Mouse (Mus musculus) heart, postnatal 0 days (tissue): Measurements from ENCODE around the gene Hoxa6. TPM values are rescaled to one million over a fixed set of nuclear protein-coding genes. Genes with fewer than 3 reads are reported as not detected.

Experiments
- ATAC-seq: fragments of 200-750 bp; cut with Nextera tagmentation; 2 replicates; pipeline ENCODE4 v1.8.0; 2017; ENCODE audit warnings: low read depth, moderate number of reproducible peaks, moderate library complexity; ENCODE audit not compliant: insufficient read depth
- DNase-seq: peaks from one replicate; pipeline ENCODE4 v3.0.0-alpha.2; 2016; ENCODE audit warnings: low spot score
- H3K27ac ChIP-seq: fragments of 300-500 bp; sonication (generic); 2 replicates; pipeline ENCODE4 v1.5.1; 2014; ENCODE audit warnings: low read depth, mild to moderate bottlenecking
- H3K27me3 ChIP-seq: fragments of 300-500 bp; sonication (generic); 2 replicates; pipeline ENCODE4 v1.6.1; 2014; ENCODE audit warnings: low read length, mixed read lengths; ENCODE audit not compliant: control insufficient read depth, insufficient read depth
- H3K36me3 ChIP-seq: fragments of 300-500 bp; sonication (generic); replicated peaks from 2 replicates; pipeline ENCODE4 v1.6.1; 2014; ENCODE audit warnings: low read length, mixed read lengths; ENCODE audit not compliant: control insufficient read depth, insufficient read depth
- H3K4me1 ChIP-seq: fragments of 300-500 bp; sonication (generic); 2 replicates; pipeline ENCODE4 v1.6.1; 2014; ENCODE audit warnings: antibody characterized with exemption; ENCODE audit not compliant: control insufficient read depth, insufficient read depth
- H3K4me2 ChIP-seq: fragments of 300-500 bp; sonication (generic); 2 replicates; pipeline ENCODE4 v1.6.1; 2014; ENCODE audit warnings: low read depth, mild to moderate bottlenecking, low read length, moderate library complexity
- H3K4me3 ChIP-seq: fragments of 300-500 bp; sonication (generic); 2 replicates; pipeline ENCODE4 v1.5.1; 2014; ENCODE audit warnings: low read depth, low read length
- H3K9ac ChIP-seq: fragments of 300-500 bp; sonication (generic); replicated peaks from 2 replicates; pipeline ENCODE4 v1.6.1; 2014; ENCODE audit warnings: low read depth, low read length, mixed read lengths
- H3K9me3 ChIP-seq: fragments of 300-500 bp; sonication (generic); replicated peaks from 2 replicates; pipeline ENCODE4 v1.6.1; 2016; ENCODE audit warnings: low read length; ENCODE audit not compliant: control insufficient read depth
- CTCF ChIP-seq: IDR thresholded peaks from 2 replicates; pipeline ENCODE4 v1.5.1; 2016; ENCODE audit warnings: antibody characterized with exemption, control low read depth, low read depth
- EP300 ChIP-seq: IDR thresholded peaks from 2 replicates; pipeline ENCODE4 v1.6.1; 2016; ENCODE audit warnings: antibody characterized with exemption, low read depth
- WGBS: fragments of 180-500 bp; shearing (Covaris S2); extraction: QIAGEN DNeasy Blood & Tissue Kit; methylation state at CpG from one replicate; pipeline ENCODE4 v1.1.7; 2014; 5-methylcytosine and 5-hydroxymethylcytosine counted together
- polyA plus RNA-seq: library from polyadenylated mRNA; unstranded; fragments of >200 nt; fragmentation: Nextera tagmentation; extraction: Ambion mirVana; gene quantifications from 2 replicates; pipeline ENCODE4 v1.2.1, GENCODE M21; 2015
- total RNA-seq: library from RNA; depleted of rRNA; stranded (reverse); fragments of >200 nt; gene quantifications from 2 replicates; pipeline ENCODE4 v1.2.3, GENCODE M21; 2014; ENCODE audit warnings: low replicate concordance

The Hoxa6 gene
- total and polyA plus RNA-seq, 2 experiments from 2014 or later = not detected

DNA sequence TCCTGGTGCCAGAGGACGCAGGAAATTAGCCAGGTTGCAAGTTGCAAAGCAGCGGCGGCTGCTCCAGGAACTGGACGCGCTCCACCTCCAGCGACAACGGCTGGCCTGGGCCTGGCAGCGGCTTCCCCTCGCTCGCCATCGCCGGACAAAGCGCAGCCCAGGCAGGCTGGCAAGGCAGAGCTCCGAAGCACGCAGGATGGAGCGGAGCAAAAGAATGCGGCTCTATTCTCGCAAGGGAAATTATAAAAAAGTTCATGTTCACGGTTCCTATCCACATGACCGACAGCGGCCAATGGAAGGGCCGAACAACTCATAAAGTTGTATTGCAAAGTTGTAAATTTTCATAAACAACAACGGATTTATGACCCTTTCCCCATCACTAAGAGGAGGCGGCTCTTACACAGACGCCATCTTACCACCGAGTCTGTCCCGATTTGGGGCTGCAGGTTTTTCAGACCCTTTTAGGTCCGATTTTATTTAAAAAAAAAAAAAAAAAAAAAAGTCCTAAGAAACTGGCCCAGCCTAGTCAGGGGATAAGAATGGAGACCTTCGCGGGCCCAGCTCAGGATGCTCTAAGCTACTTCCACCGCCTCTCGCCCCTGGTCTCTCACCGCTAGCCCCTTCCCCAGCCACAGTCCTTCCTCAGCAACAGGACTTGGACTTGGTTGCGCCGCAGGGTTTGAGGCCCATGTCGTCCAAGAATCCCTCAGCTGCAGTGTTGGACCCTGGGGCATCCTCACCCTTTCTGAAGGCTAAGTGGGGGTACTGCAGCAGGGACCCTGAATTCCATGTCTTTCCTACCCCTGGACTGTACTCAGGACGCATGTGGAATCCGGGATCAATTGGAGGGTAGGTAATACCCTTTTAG, 4.8 kb upstream of the Hoxa6 start, which contains the start of the genes Hoxa3 and Gm28308:
Hoxa3 (minus strand) TSS at position 218 of the 868 bp plus-strand sequence.
Gm28308 (minus strand) TSS at position 221 of the 868 bp plus-strand sequence.
- 4% methylated on average over 38 of the region's 38 CpGs for WGBS
- peaks cover 100% of the 10 kb centered on the region for H3K27me3 ChIP-seq
- TF ChIP-seq EP300 (no peak), CTCF (no peak)
- H3K27ac ChIP-seq = no peak within 1 kb of the TSS
- no peak within 1 kb of the TSS for H3K9ac ChIP-seq
- ATAC-seq (no peak), DNase-seq (no peak)
- H3K4me3 ChIP-seq = peak within 1 kb of the TSS; percentile 32
- H3K4me2 ChIP-seq = peak within 1 kb of the TSS; percentile 43
- no peaks in the 10 kb centered on the region for H3K4me1 ChIP-seq
- H3K9me3 ChIP-seq = no peaks in the 10 kb centered on the region
- no peaks in the 10 kb centered on the region for H3K36me3 ChIP-seq

DNA sequence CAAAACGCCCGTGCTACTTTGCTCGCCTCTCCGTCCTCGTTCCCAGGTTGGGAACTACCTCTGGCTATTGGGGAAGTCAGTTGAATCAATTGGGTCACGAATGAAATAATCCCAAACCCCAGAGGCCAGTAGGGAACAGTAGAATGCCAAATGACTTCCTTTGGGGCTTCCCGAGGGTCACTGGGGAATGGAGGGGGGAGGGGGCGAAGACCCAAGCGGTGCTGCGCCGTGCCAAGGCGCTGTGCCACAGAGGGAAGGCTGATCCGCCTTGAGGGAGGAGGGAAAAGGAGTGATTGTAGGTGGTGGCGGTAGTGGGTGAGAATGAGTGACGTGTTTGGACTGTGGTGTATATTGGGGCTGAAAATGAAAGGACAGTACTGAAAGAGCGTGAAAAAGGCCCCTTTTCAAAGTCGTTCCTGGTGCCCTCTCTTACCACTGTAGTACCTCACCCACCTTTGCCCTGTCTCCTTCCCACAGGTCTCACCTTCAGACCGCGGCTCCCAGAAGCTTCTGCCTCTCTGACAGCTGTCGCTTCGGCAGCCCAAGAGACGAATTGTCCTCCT, 4.1 kb upstream of the Hoxa6 start:
- no peak for ATAC-seq
- Histone ChIP-seq H3K4me2 (peak overlapping the region; percentile 43), H3K4me1 (no peaks in the 10 kb centered on the region), H3K9ac (no peak overlapping the region), H3K27me3 (peaks cover 99% of the 10 kb centered on the region), H3K36me3 (no peaks in the 10 kb centered on the region), H3K9me3 (no peaks in the 10 kb centered on the region), H3K4me3 (peak overlapping the region; percentile 32), H3K27ac (no peak overlapping the region)
- WGBS = 3% methylated on average over 22 of the region's 22 CpGs
- no peak for DNase-seq
- no peak for TF ChIP-seq CTCF
- TF ChIP-seq EP300 = no peak

- no peak overlapping the region for H3K9ac ChIP-seq
- no peak for TF ChIP-seq EP300
- no peak for TF ChIP-seq CTCF
- peaks cover 99% of the 10 kb centered on the region for H3K27me3 ChIP-seq
- no peaks in the 10 kb centered on the region for H3K4me1 ChIP-seq
- ATAC-seq (no peak), DNase-seq (no peak)
- WGBS = 5% methylated on average over 13 of the region's 13 CpGs
- H3K4me2 ChIP-seq = peak overlapping the region; percentile 43
- no peaks in the 10 kb centered on the region for H3K9me3 ChIP-seq
- H3K4me3 ChIP-seq = peak overlapping the region; percentile 17
- no peak overlapping the region for H3K27ac ChIP-seq
- no peaks in the 10 kb centered on the region for H3K36me3 ChIP-seq
Observed at GRCm38 (mm10) chr6:52211961-52212360, 3.4 kb upstream of the Hoxa6 start.

GRCm38 (mm10) chr6:52211170-52211935, 2.8 kb upstream of the Hoxa6 start:
- H3K27ac ChIP-seq = no peak overlapping the region
- peak overlapping the region; percentile 17 for H3K4me3 ChIP-seq
- peak overlapping the region; percentile 43 for H3K4me2 ChIP-seq
- no peaks in the 10 kb centered on the region for H3K4me1 ChIP-seq
- no peak for TF ChIP-seq EP300
- TF ChIP-seq CTCF = peak; percentile 64
- 3% methylated on average over 37 of the region's 37 CpGs for WGBS
- ATAC-seq (peak; percentile 68), DNase-seq (peak; percentile 71)
- no peaks in the 10 kb centered on the region for H3K9me3 ChIP-seq
- no peaks in the 10 kb centered on the region for H3K36me3 ChIP-seq
- H3K27me3 ChIP-seq = peaks cover 99% of the 10 kb centered on the region
- no peak overlapping the region for H3K9ac ChIP-seq

- no peak overlapping the region for H3K9ac ChIP-seq
- peaks cover 99% of the 10 kb centered on the region for H3K27me3 ChIP-seq
- no peaks in the 10 kb centered on the region for H3K4me1 ChIP-seq
- no peak for TF ChIP-seq CTCF
- TF ChIP-seq EP300 = no peak
- no peak for ATAC-seq
- H3K4me2 ChIP-seq = no peak overlapping the region
- no peak for DNase-seq
- H3K36me3 ChIP-seq = no peaks in the 10 kb centered on the region
- WGBS = 8% methylated on average over 12 of the region's 12 CpGs
- no peak overlapping the region for H3K27ac ChIP-seq
- H3K9me3 ChIP-seq = no peaks in the 10 kb centered on the region
- H3K4me3 ChIP-seq = no peak overlapping the region
Observed at GRCm38 (mm10) chr6:52209685-52210046, 1.1 kb upstream of the Hoxa6 start.
